Mouse (Mus musculus) embryonic fibroblast, embryonic 13.5 days (primary cell): ENCODE results near the gene Ppp1r37. TPM values are rescaled to one million over a fixed set of nuclear protein-coding genes. Genes with fewer than 3 reads are reported as not detected.

Source experiments
- H3K27ac ChIP-seq: 2 replicates; pipeline ENCODE4 v1.5.1; 2012; ENCODE audit warnings: low read length, control low read depth, inconsistent platforms; ENCODE audit not compliant: insufficient read depth
- H3K4me1 ChIP-seq: 2 replicates; pipeline ENCODE4 v1.6.1; 2011; ENCODE audit warnings: low read length; ENCODE audit not compliant: control insufficient read depth, insufficient read depth
- H3K4me3 ChIP-seq: 2 replicates; pipeline ENCODE4 v1.5.1; 2011; ENCODE audit warnings: mild to moderate bottlenecking, control low read depth, low read length; ENCODE audit not compliant: insufficient read depth
- CTCF ChIP-seq: IDR thresholded peaks from 2 replicates; pipeline ENCODE4 v1.5.1; 2011; ENCODE audit warnings: mild to moderate bottlenecking, control low read depth, low read length, moderate library complexity, borderline replicate concordance; ENCODE audit not compliant: insufficient read depth
- POLR2A ChIP-seq: IDR thresholded peaks from 2 replicates; pipeline ENCODE4 v1.6.1; 2011; ENCODE audit warnings: low read depth, mild to moderate bottlenecking, control low read depth, low read length, moderate library complexity
- polyA plus RNA-seq: library from polyadenylated mRNA; stranded (reverse); fragments of >200 nt; gene quantifications from 2 replicates; pipeline ENCODE4 v1.2.4, GENCODE M21; 2011; ENCODE audit warnings: low read depth; ENCODE audit not compliant: missing spikeins, insufficient read length

The Ppp1r37 gene
- polyA plus RNA-seq, 1 experiment: 25.3 TPM

GRCm38 (mm10) chr7:19589917-19590316 lies 27.0 kb upstream of the Ppp1r37 start:
- TF ChIP-seq CTCF (peak; percentile 57; the same call in 1 of the 2 replicates), POLR2A (no peak)
- Histone ChIP-seq H3K4me1 (no peaks in the 10 kb centered on the region), H3K27ac (no peak overlapping the region), H3K4me3 (no peak overlapping the region)

- no peak overlapping the region for H3K27ac ChIP-seq
These were observed 26.3 kb upstream of the Ppp1r37 start for GRCm38 (mm10) chr7:19589207-19589606.

GRCm38 (mm10) chr7:19586269-19586668 lies 23.4 kb upstream of the Ppp1r37 start:
- no peak overlapping the region for H3K27ac ChIP-seq
- no peak for TF ChIP-seq CTCF
- TF ChIP-seq POLR2A: no peak
- H3K4me3 ChIP-seq: no peak overlapping the region
- no peaks in the 10 kb centered on the region for H3K4me1 ChIP-seq

More at GRCm38 (mm10) chr7:19589207-19589606, 26.3 kb upstream of the Ppp1r37 start:
- TF ChIP-seq POLR2A (no peak), CTCF (peak; percentile 59; the same call in 1 of the 2 replicates)
- H3K4me3 ChIP-seq: no peak overlapping the region
- H3K4me1 ChIP-seq: no peaks in the 10 kb centered on the region

- Histone ChIP-seq H3K27ac (no peak overlapping the region), H3K4me1 (no peaks in the 10 kb centered on the region)
- TF ChIP-seq POLR2A (no peak), CTCF (no peak)
These were observed 17.8 kb upstream of the Ppp1r37 start for GRCm38 (mm10) chr7:19580634-19581033.

GRCm38 (mm10) chr7:19579751-19580150 lies 16.9 kb upstream of the Ppp1r37 start:
- H3K27ac ChIP-seq: no peak overlapping the region
- no peaks in the 10 kb centered on the region for H3K4me1 ChIP-seq
- TF ChIP-seq CTCF: no peak
- TF ChIP-seq POLR2A: no peak
- no peak overlapping the region for H3K4me3 ChIP-seq

More at GRCm38 (mm10) chr7:19580634-19581033, 17.8 kb upstream of the Ppp1r37 start:
- H3K4me3 ChIP-seq: no peak overlapping the region

GRCm38 (mm10) chr7:19578436-19578835 lies 15.6 kb upstream of the Ppp1r37 start:
- TF ChIP-seq POLR2A (no peak), CTCF (no peak)
- Histone ChIP-seq H3K27ac (no peak overlapping the region), H3K4me3 (no peak overlapping the region), H3K4me1 (no peaks in the 10 kb centered on the region)

- Histone ChIP-seq H3K4me1 (no peaks in the 10 kb centered on the region), H3K27ac (no peak overlapping the region), H3K4me3 (peak overlapping the region; percentile 36)
- TF ChIP-seq CTCF: no peak
- no peak for TF ChIP-seq POLR2A
These were observed 15.1 kb upstream of the Ppp1r37 start for GRCm38 (mm10) chr7:19577877-19578414.

GRCm38 (mm10) chr7:19577141-19577852 lies 14.4 kb upstream of the Ppp1r37 start, which contains the start of the genes Zfp296 and Gemin7:
Gene Zfp296 (plus strand): TSS chr7:19577287.
Gene Gemin7 (minus strand): TSS chr7:19577595.
- TF ChIP-seq CTCF (no peak), POLR2A (peak; percentile 24; the same call in 1 of the 2 replicates)

GRCm38 (mm10) chr7:19575559-19575958 lies 12.7 kb upstream of the Ppp1r37 start:
- H3K27ac ChIP-seq: no peak overlapping the region
- H3K4me3 ChIP-seq: no peak overlapping the region
- no peaks in the 10 kb centered on the region for H3K4me1 ChIP-seq
- no peak for TF ChIP-seq CTCF
- no peak for TF ChIP-seq POLR2A

More at GRCm38 (mm10) chr7:19577141-19577852, 14.4 kb upstream of the Ppp1r37 start, which contains the start of the genes Zfp296 and Gemin7:
- Histone ChIP-seq H3K4me3 (peak within 1 kb of the TSS; percentile 36), H3K4me1 (no peaks in the 10 kb centered on the region), H3K27ac (no peak within 1 kb of the TSS)

- H3K4me1 ChIP-seq: no peaks in the 10 kb centered on the region
- peak overlapping the region; percentile 84; the same call in 1 of the 2 replicates for H3K27ac ChIP-seq
- no peak for TF ChIP-seq POLR2A
- no peak for TF ChIP-seq CTCF
- peak overlapping the region; percentile 92 for H3K4me3 ChIP-seq
These were observed 10.9 kb upstream of the Ppp1r37 start for GRCm38 (mm10) chr7:19573776-19574140.
